Mouse (Mus musculus) neutrophil, adult 59 days (primary cell): ENCODE results near the gene Rab21. TPM values are rescaled to one million over a fixed set of nuclear protein-coding genes. Genes with fewer than 3 reads are reported as not detected.

Experiments
- total RNA-seq, 2 experiments: library from RNA; stranded (reverse); gene quantifications; 1 replicate in 1 of 2; 2 replicates in 1 of 2; pipeline ENCODE4 v1.2.4; 2023

Rab21 gene
- 10 to 100 TPM; 52.6 to 56.5 TPM for total RNA-seq

DNA sequence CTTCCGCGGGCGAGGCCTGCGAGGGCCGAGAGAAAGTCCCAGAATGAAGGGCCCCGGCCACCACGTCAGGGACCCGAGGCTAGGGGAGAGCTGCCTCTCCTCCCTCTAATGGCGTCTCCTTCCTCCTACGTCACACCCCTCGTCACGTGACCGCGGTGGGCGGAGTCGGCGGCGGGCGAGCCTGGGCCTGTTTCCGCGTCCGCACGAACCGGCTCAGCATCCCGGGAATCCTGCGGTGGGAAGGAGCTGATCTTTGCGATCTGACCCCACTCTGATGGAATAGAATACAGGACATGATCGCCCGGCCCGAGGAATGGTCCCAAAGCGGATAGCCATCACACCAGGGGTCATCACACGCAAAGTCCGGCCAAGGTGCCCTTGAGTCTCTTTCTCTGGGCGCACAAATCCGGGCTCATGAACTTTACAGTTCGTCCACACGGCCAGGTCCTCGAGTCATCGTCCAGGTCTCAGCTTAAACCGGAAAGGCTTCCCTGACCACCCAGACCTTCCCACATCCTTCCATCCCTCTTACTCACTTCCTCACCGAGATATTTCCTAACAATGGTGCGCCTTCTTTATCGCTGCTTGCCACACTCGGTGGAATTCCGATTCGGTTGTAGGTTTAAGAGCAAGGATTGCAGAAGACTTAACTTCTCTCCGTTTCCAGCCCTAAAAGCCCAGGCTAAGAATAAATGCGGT lies at the start of gene Rab21:
Gene Rab21, minus strand, starts transcription at position 122 of the 699 bp plus-strand sequence.

DNA sequence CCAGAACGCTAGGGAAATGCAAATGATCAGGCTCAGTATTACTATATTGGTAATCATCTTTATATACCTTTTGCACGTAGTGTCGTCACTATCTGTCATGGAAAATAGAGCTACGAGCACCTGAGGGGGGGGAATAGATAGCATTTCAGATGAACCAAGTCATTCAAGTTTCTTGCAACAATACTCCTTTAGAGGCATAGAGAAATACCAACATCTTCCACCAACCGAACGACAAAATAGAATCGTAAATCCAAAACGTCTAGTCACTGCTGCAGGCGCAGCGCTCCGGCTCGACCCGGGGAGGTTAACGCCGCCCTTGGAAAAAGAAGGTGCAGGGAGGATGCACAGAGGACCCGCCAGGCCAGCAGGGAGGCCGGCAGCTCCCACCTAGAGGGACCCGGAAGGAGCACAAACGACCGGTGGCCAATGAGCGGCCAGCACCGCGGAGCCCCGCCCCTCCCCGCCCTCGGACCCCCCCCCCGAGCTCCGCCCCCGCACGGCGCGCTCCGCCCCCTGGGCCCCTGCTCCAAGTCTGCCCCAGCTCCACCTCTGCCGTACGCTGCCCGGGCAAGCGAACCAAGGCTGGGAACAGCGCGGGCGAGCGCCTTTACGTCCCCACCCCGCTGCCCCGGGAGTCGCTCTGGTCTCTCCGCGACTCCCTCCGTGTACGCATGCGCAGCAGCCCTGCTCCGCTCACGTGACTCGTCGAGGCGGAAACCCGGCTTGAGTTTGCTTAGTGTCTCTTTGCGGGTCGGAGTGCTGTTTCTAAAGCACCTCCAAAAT lies 46.6 kb upstream of the Rab21 start, which contains the start of gene Tmem19:
Gene Tmem19, minus strand, starts transcription at position 662 of the 783 bp plus-strand sequence.

DNA sequence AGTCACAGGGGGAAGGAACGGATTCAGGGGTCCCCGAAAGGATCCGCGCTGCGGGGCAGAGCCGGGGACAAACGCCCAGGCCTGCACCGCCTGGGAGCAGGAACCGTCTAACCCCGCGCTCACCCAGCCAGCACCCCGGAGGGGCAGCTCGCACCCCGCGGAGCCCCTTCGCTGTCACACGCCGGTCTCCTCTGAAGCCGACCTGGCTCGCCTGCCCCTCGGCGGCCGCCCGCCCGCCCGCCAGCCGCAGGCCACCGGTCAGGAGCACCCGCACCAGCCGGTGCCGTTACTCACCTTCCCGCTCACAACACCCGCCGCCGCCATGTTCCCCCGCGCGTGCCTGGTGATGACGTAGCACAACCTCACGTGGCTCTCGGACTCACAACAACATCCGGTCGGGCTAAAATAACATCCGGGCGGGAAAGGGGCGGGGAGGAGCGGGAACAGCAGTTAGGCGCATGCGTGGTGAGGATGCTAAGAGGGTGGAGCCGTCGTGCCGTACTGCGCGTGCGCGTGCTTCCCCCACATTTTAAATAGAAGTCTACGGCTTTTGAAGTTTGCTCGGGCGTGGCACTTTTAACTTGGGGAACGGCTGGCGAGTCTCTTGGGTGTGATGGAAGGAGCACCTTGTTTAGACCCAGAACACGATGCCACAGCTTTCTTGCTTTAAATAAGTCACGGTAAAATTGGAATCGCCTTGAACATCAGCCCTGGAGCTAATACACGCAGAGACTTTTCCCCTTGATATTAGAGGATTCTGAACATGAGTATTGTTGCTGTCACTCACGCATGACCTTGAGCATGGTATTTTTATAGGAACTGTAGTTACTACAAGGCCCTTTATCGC lies 64.1 kb downstream of the Rab21 start, which contains the start of gene Tbc1d15:
Gene Tbc1d15, minus strand, starts transcription at position 380 of the 847 bp plus-strand sequence.

Other genes with a start within 250 kb of the Rab21 start
- not detected for gene Tph2, start 130.6 kb downstream of the Rab21 start, total RNA-seq
- gene Tbc1d15, start 64.1 kb downstream of the Rab21 start, total RNA-seq: 100 to 1,000 TPM in 1 of 2 experiments, 10 to 100 TPM in 1; 98.0 to 108 TPM
- 10 to 100 TPM; 17.4 to 31.3 TPM for gene Tmem19, start 46.9 kb upstream of the Rab21 start, total RNA-seq
- 1 to 10 TPM; 2.9 to 3.8 TPM for gene Thap2, start 68.8 kb upstream of the Rab21 start, total RNA-seq
- 10 to 100 TPM; 53.8 to 57.7 TPM for gene Zfc3h1, start 69.4 kb upstream of the Rab21 start, total RNA-seq